Mouse (Mus musculus) stomach, embryonic 14.5 days (tissue): ENCODE data around the gene Lamb3. TPM values are rescaled to one million over a fixed set of nuclear protein-coding genes. Genes with fewer than 3 reads are reported as not detected.

ENCODE experiments used
- ATAC-seq: fragments of 200-750 bp; cut with Nextera tagmentation; 2 replicates; pipeline ENCODE4 v1.8.0; 2017; ENCODE audit warnings: low read depth, moderate TSS enrichment; ENCODE audit not compliant: insufficient number of reproducible peaks, insufficient read depth, low FRiP score
- H3K27ac ChIP-seq: fragments of 300-500 bp; sonication (generic); 2 replicates; pipeline ENCODE4 v1.5.1; 2014; ENCODE audit warnings: mild to moderate bottlenecking, low read length, moderate library complexity, mixed read lengths
- H3K27me3 ChIP-seq: fragments of 300-500 bp; sonication (generic); 2 replicates; pipeline ENCODE4 v1.6.1; 2014; ENCODE audit warnings: low read length, control low read depth, mixed read lengths; ENCODE audit not compliant: control insufficient read depth, insufficient read depth
- H3K36me3 ChIP-seq: fragments of 300-500 bp; sonication (generic); 2 replicates; pipeline ENCODE4 v1.6.1; 2014; ENCODE audit warnings: mild to moderate bottlenecking, control low read depth, low read length, moderate library complexity, mixed read lengths; ENCODE audit not compliant: control insufficient read depth, insufficient read depth
- H3K4me1 ChIP-seq: fragments of 300-500 bp; sonication (generic); 2 replicates; pipeline ENCODE4 v1.6.1; 2014; ENCODE audit warnings: low read length, control low read depth, mixed read lengths; ENCODE audit not compliant: control insufficient read depth, insufficient read depth
- H3K4me2 ChIP-seq: fragments of 300-500 bp; sonication (generic); replicated peaks from 2 replicates; pipeline ENCODE4 v1.6.1; 2014; ENCODE audit warnings: low read depth, low read length, control low read depth
- H3K4me3 ChIP-seq: fragments of 300-500 bp; sonication (generic); 2 replicates; pipeline ENCODE4 v1.5.1; 2014; ENCODE audit warnings: low read depth, low read length, control low read depth
- H3K9ac ChIP-seq: fragments of 300-500 bp; sonication (generic); replicated peaks from 2 replicates; pipeline ENCODE4 v1.6.1; 2014; ENCODE audit warnings: low read depth, mild to moderate bottlenecking, control low read depth, low read length, moderate library complexity, mixed read lengths
- H3K9me3 ChIP-seq: fragments of 300-500 bp; sonication (generic); 2 replicates; pipeline ENCODE4 v1.6.1; 2016; ENCODE audit warnings: low read depth, low read length, control low read depth; ENCODE audit not compliant: control insufficient read depth
- WGBS: fragments of 180-500 bp; shearing (Covaris S2); extraction: QIAGEN DNeasy Blood & Tissue Kit; methylation state at CpG from one replicate; pipeline ENCODE4 v1.1.7; 2014; 5-methylcytosine and 5-hydroxymethylcytosine counted together
- polyA plus RNA-seq: library from polyadenylated mRNA; unstranded; fragments of >200 nt; fragmentation: Nextera tagmentation; extraction: Ambion mirVana; gene quantifications from 2 replicates; pipeline ENCODE4 v1.2.1, GENCODE M21; 2014

Lamb3 gene
- polyA plus RNA-seq, 1 experiment from 2014 or later: 9.7 TPM

DNA sequence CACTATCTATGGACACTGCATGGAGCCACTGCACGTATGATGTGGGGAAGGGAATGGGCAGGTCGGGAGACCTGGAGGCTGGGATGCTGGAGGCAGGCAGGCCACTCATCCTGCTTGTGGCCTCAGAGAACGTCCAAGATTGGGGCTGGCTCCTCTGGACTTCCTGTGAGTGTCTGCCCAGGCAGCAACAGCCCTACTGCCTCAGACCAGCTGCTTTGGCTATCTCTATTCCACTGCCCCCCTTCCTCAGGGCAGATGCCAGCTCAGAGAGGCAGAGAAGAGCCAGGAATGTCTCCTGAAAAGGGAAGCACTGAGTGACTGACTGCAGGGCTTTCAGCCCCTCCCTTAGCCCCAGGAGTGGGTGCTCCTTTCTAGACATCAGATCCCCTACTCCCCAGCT, 139.4 kb downstream of the Lamb3 start:
- Histone ChIP-seq H3K4me2 (no peak overlapping the region), H3K9me3 (no peaks in the 10 kb centered on the region), H3K4me1 (no peaks in the 10 kb centered on the region), H3K36me3 (peaks cover 3% of the 10 kb centered on the region; the same call in 1 of the 2 replicates), H3K27ac (no peak overlapping the region), H3K9ac (no peak overlapping the region), H3K4me3 (no peak overlapping the region), H3K27me3 (no peaks in the 10 kb centered on the region)
- ATAC-seq: no peak
- 75% methylated on average over 3 of the region's 3 CpGs for WGBS

DNA sequence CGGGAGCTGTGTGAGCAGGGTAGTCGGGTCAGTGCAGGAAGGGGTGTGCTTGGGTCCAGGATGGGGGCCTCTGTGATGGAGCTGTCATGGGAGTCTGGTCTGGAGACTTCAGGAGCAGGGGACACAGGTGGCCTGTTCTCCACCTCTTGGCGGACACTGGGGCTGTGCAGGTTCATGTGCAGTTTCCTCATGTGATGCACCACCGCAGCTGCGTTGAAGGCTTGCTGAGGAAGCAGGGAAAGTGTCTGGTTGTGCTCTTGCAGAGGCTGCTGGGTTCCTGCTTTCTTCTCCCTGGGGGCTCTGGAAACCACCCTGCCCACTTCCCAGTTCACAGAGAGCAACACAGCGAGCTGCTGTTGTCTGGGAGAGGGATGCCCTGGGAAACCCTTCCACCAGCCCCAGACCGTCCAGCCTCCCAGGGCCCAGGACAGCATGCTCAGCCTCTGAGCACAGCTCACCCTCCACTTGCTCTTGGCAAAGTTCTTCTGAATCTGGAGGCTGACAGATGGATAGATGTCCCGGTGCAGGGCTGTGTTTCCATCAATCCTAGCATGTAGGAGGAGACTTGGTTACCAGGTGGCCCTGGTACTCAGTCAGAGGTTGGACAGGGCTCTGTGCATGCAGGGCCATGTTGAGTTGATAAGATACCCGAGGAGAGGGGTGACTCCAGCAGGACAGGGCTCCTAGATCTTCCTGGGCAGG, 140.9 kb downstream of the Lamb3 start:
- WGBS: 84% methylated on average over 9 of the region's 9 CpGs
- no peak overlapping the region for H3K4me3 ChIP-seq
- peaks cover 3% of the 10 kb centered on the region; the same call in 1 of the 2 replicates for H3K36me3 ChIP-seq
- no peak overlapping the region for H3K4me2 ChIP-seq
- H3K27me3 ChIP-seq: no peaks in the 10 kb centered on the region
- H3K9me3 ChIP-seq: no peaks in the 10 kb centered on the region
- no peak overlapping the region for H3K27ac ChIP-seq
- H3K9ac ChIP-seq: no peak overlapping the region
- no peaks in the 10 kb centered on the region for H3K4me1 ChIP-seq
- ATAC-seq: no peak

DNA sequence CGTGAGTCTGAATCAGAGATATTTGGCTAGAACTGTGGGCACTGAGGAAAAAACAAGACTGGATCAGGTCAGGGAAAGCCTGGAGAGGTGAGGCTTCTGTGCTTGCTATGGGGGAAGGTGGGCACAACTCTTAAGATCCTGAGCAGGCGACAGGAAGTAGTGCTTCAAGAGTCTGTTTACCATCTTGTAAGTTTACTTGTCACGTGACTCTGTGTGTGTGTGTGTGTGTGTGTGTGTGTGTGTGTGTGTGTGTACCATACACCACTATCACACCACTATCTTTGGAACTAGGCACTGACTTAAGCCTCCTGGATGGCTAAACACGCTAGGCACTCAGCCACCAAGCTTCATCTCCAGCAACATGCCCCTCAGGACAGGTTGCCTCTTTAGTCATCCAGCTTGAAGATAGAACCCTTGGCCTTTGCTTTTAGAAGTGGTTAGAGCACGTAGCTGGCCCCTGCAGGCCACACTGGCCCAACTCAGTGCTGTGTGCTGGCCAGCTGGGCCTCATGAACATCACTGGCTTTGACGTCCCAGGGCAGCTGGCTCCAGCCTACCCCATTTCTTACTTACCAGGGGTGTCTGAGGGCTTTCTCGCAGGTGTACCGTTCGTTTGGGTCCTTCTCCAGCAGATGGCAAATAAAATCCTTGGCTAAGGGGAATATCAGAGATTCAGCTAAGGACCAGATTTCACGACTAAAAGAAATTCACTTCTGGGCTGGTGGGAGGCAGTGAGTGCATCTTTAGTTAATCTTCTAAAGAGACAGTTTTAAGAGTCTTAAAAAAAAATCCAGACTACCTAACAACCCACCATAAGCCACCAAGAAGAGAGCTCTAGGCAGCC, 142.4 kb downstream of the Lamb3 start:
- no peaks in the 10 kb centered on the region for H3K4me1 ChIP-seq
- peaks cover 3% of the 10 kb centered on the region; the same call in 1 of the 2 replicates for H3K36me3 ChIP-seq
- ATAC-seq: no peak
- WGBS: 76% methylated on average over 10 of the region's 10 CpGs
- H3K27me3 ChIP-seq: no peaks in the 10 kb centered on the region
- H3K9ac ChIP-seq: no peak overlapping the region
- no peak overlapping the region for H3K4me3 ChIP-seq
- no peak overlapping the region for H3K4me2 ChIP-seq
- H3K27ac ChIP-seq: no peak overlapping the region
- no peaks in the 10 kb centered on the region for H3K9me3 ChIP-seq

DNA sequence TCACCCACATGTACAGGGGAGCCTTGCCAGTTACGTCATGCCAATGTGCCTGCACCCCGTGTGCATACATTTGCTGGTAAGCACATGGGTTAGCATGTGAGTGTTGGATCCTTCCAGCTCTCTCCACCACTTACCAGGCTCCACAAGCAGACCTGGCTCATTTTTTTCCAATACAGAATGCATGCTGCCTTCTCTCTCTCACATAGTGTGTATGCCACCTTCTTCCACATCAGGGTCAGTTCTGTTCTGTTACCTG, 143.0 kb downstream of the Lamb3 start:
- Histone ChIP-seq H3K9me3 (no peaks in the 10 kb centered on the region), H3K4me3 (no peak overlapping the region), H3K27me3 (no peaks in the 10 kb centered on the region), H3K27ac (no peak overlapping the region), H3K36me3 (peaks cover 3% of the 10 kb centered on the region; the same call in 1 of the 2 replicates), H3K4me1 (no peaks in the 10 kb centered on the region), H3K4me2 (no peak overlapping the region), H3K9ac (no peak overlapping the region)
- WGBS: 86% methylated on average over 2 of the region's 2 CpGs
- no peak for ATAC-seq

DNA sequence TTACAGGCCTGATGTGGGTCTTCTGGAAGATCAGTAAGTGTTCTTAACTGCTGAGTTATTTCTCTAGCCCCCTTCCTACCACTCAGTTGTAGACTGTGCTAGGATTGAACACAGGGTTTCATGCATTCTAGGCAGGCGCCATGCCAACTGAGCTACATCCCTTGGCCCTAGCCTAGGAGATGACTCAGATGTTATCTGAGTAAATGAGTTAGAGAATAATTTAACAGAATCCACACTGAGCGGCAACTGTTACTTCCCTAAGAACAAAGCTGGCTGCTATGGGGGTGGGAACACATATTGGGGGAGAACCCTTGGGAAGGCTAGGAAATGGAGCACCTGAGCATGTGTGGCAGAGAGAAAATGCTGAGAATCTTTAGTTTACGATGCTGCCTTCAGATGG, 144.1 kb downstream of the Lamb3 start:
- Histone ChIP-seq H3K36me3 (peaks cover 3% of the 10 kb centered on the region; the same call in 1 of the 2 replicates), H3K9me3 (no peaks in the 10 kb centered on the region), H3K4me3 (no peak overlapping the region), H3K4me2 (no peak overlapping the region), H3K27ac (no peak overlapping the region), H3K4me1 (no peaks in the 10 kb centered on the region), H3K27me3 (no peaks in the 10 kb centered on the region), H3K9ac (no peak overlapping the region)
- ATAC-seq: no peak
- 84% methylated on average over 3 of the region's 3 CpGs for WGBS

DNA sequence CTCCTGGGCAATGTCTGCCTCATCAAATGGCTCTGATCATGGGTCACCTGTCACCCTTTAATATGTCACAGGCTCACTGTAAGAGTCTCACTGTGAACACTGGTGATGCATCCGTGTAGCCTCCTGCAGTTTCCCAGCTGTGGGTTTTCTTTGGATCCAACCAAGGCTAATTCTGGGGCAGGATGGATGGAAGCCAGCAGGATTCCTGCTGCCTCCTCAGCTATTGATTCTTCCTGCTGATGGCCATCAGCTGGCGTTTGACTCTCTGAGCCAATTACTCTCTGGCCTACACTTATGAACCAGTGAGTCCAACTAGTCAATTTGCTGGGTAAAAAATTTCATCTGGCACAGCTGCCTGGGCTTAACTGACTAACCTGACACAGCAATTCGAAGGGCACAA, 151.7 kb downstream of the Lamb3 start:
- WGBS: 62% methylated on average over 3 of the region's 3 CpGs
- Histone ChIP-seq H3K4me2 (no peak overlapping the region), H3K36me3 (0 out of 2 replicates have a peak, but pooled peaks cover 4% of the 10 kb centered on the region), H3K4me3 (no peak overlapping the region), H3K27me3 (no peaks in the 10 kb centered on the region), H3K9me3 (no peaks in the 10 kb centered on the region), H3K9ac (no peak overlapping the region), H3K27ac (no peak overlapping the region), H3K4me1 (no peaks in the 10 kb centered on the region)
- no peak for ATAC-seq

DNA sequence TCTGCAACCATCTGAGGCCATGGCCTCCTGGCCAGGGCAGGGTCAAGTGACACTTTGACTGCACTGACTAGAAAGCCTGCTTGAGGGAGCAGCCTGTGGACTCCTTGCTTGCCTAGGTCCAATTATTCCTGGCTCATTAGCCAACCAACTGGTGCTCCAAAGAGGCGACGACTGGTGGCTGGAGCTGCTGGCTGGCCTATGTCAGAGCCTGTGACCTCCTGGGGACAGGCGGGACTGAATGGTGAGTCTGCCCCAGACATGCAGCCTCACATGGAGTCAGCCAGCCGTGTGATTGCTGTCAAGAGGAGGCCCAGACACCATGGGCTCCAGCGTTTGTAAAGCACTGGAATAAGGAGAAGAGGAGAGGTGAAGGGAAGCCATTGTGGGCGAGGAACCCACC, 153.7 kb downstream of the Lamb3 start:
- H3K4me3 ChIP-seq: no peak overlapping the region
- H3K9ac ChIP-seq: no peak overlapping the region
- no peaks in the 10 kb centered on the region for H3K4me1 ChIP-seq
- 82% methylated on average over 6 of the region's 6 CpGs for WGBS
- ATAC-seq: no peak
- H3K36me3 ChIP-seq: 0 out of 2 replicates have a peak, but pooled peaks cover 4% of the 10 kb centered on the region
- no peaks in the 10 kb centered on the region for H3K27me3 ChIP-seq
- no peak overlapping the region for H3K4me2 ChIP-seq
- no peak overlapping the region for H3K27ac ChIP-seq
- no peaks in the 10 kb centered on the region for H3K9me3 ChIP-seq

DNA sequence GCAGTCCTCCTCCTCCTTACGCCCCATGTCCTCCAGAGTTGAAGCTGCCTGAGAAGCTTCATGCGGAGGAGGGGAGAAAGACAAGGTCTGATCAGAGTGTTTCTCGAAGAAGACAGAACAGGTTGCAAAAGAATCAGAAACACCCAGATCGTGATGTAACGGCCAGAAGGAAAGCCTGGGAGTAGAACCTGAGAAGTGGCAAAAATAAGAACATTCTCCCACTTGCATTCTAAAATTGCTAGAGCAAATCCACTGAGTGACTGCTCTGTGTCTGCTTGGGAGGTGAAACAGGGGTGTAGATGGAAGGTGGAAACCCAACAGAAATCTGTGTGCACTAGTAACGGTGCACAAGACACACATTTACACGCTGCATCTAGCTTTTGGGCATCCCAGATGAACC, 154.6 kb downstream of the Lamb3 start:
- 0 out of 2 replicates have a peak, but pooled peaks cover 4% of the 10 kb centered on the region for H3K36me3 ChIP-seq
- 86% methylated on average over 7 of the region's 7 CpGs for WGBS
- H3K9ac ChIP-seq: no peak overlapping the region
- no peaks in the 10 kb centered on the region for H3K4me1 ChIP-seq
- H3K27me3 ChIP-seq: no peaks in the 10 kb centered on the region
- H3K4me3 ChIP-seq: no peak overlapping the region
- H3K27ac ChIP-seq: no peak overlapping the region
- no peaks in the 10 kb centered on the region for H3K9me3 ChIP-seq
- ATAC-seq: no peak
- no peak overlapping the region for H3K4me2 ChIP-seq
